18 mouse cellular contexts compared by ENCODE assay signal in genomic region chr1:157476231-157476630, GRCm38 (mm10). TPM values are rescaled to one million over a fixed set of nuclear protein-coding genes. Genes with fewer than 3 reads are reported as not detected.
DNase-seq lines count a peak whose midpoint lies in the region.
"Had no signal": no experiment of that assay in that cellular context is flagged by ENCODE, and none has a peak within 500 bp of the region (broad histone marks: within the 10 kb centered on the region; RNA-seq: fewer than 3 reads in every experiment).

No protein-coding gene starts in this region.

- intact Hi-C loops in left cerebral cortex, postnatal 4 days (cut with DNase I): no loop called here

- peak; percentile 24 to 52 for DNase-seq in left cerebral cortex, adult 18-20 months (ENCODE audit: low spot score in 2 of 2)
- DNase-seq in left cerebral cortex, postnatal 4 days: no peak
- peak; percentile 40 for DNase-seq in 3T3-L1 (ENCODE audit: low read depth, low spot score)
- peak; percentile 38 for DNase-seq in Muller cell, postnatal 12 days (ENCODE audit: inconsistent ontology term)
- peak; percentile 33 for DNase-seq in fibroblast of lung, adult 2 months (ENCODE audit: low read depth)
- DNase-seq in retina, embryonic 14.5 days (ENCODE audit: low spot score): no peak
- no peak for DNase-seq in thymus, postnatal 25 days
- DNase-seq: adrenal gland, adult 2 months; adrenal gland, postnatal 14 days; cerebellum, adult 11-12 months; cerebellum, adult 8-10 months; cerebellum, postnatal 10 days; cerebellum, postnatal 36 days; embryo, embryonic 11 days; gastrocnemius, postnatal 25 days; heart, adult 18-20 months; heart, postnatal 10 days; heart, postnatal 36 days had no signal

RNA-seq across cellular contexts. Expression of gene Cryzl2, which starts 17.9 kb away (rescaled TPM):
- total RNA-seq in left cerebral cortex, adult 18-20 months (2021): 1 to 10 TPM; 6.0 to 6.3 TPM
- total RNA-seq in left cerebral cortex, postnatal 4 days (2021): 1 to 10 TPM; 2.2 to 3.7 TPM

RNA-seq across cellular contexts. Expression of gene Sec16b, which starts 30.3 kb away (rescaled TPM):
- total RNA-seq in left cerebral cortex, adult 18-20 months (2021): 1 to 10 TPM; 1.4 to 1.8 TPM
- under 1 TPM; 0.36 to 0.42 TPM for total RNA-seq in left cerebral cortex, postnatal 4 days (2021)

Comparison
In these comparisons a context has a peak if more than half of its experiments do, and no peak if none do; other contexts are left out.
1. DNase-seq: peak in left cerebral cortex, adult 18-20 months (2 of 2), 3T3-L1 (single experiment), Muller cell, postnatal 12 days (single experiment) and fibroblast of lung, adult 2 months (single experiment); none in left cerebral cortex, postnatal 4 days (single experiment), retina, embryonic 14.5 days (single experiment) and thymus, postnatal 25 days (single experiment).